Mouse (Mus musculus): ENCODE data around the gene Prickle1. TPM values are rescaled to one million over a fixed set of nuclear protein-coding genes. Genes with fewer than 3 reads are reported as not detected.

Gene Prickle1
- total and polyA plus RNA-seq, 2 experiments from 2014 or later = 15.1 to 15.6 TPM

DNA sequence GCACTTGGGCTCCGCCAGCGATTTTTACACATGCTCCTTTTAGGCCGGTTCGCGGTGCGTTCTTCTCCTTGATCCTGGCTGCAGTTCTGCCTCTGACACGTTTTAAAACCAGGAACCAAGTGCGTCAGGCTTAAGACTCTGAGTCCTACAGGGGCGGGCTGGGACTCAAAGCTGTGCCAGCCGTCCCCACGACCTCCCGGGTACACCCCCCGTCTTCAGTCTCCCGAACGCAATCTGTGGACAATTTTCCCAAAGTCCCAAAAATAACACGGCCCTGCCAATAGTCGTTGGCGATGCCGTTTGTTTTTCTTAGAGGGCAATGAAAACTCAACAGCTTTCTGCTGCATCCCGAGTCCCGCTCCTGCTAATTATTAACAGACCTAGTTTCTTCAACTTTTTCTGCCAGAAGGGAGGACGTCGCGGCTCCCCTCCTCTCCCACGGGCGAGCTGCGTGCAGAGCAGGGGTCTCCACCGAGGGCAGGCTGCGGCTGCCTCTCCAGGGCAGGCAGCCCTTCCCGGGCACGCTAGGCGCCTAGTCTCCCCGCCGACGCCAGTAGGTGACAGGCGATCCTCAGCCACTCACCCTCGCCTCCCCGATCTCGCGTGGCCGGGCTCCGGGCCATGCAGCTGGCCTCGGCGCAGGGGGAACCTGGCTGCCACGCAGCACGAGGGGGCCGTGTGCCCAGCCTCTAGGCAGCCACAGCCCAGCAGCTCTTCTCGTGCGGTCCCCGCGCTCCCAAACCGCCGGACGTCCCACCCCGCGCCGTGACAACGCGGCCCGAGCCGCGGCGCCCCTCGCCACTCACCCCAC is 598 bp downstream of the Prickle1 start:
- Histone ChIP-seq H3K4me2 (ENCODE audit: low read depth) (peak overlapping the region; percentile 90), H3K9ac (peak overlapping the region; percentile 82), H3K9me3 (ENCODE audit: low read length) (no peaks in the 10 kb centered on the region), H3K4me3 (ENCODE audit: low read depth, low read length) (peak overlapping the region; percentile 84), H3K4me1 (ENCODE audit: insufficient read depth) (peaks cover 8% of the 10 kb centered on the region; the same call in 1 of the 2 replicates), H3K27ac (ENCODE audit: low read depth, low read length) (peak overlapping the region; percentile 84), H3K27me3 (ENCODE audit: insufficient read depth, low read length) (peaks cover 4% of the 10 kb centered on the region; the same call in 1 of the 2 replicates), H3K36me3 (ENCODE audit: insufficient read depth) (no peaks in the 10 kb centered on the region)
- DNase-seq = peak; percentile 69
- peak; percentile 36 for TF ChIP-seq CTCF (IDR thresholded peaks at IDR 0.05; ENCODE audit: low read depth)
- WGBS = 2% methylated on average over 61 of the region's 64 CpGs
- ATAC-seq = peak; percentile 79

DNA sequence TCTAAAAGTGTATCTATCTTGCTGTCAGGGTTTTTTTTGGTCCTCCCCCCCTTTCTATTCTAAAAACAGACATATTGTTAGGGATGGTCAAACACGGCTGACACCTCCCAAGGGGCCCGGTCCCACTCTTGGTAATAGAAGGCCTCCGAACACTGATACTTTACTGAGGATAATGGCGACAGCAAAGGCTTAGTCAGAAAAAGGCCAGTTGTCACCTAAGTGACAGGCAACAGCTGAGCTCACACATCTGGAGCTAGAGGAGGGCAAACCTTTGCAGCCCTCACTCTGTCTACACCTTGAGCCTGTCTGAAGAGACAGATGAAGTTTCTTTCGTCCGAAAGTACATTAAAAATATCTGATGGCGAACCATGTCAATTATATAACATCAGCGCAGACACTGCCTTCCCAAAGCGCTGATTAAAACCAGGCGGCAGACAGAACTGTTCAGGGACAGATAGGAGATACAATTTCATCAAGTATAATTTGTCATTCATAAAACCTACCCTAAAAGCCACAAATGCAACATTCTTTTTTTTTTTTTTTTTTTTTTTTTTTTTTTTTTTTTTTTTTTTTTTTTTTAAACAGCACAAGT is 1.3 kb downstream of the Prickle1 start:
- ATAC-seq (no peak), DNase-seq (no peak)
- Histone ChIP-seq H3K27me3 (ENCODE audit: insufficient read depth, low read length) (peaks cover 4% of the 10 kb centered on the region; the same call in 1 of the 2 replicates), H3K27ac (ENCODE audit: low read depth, low read length) (no peak overlapping the region), H3K4me3 (ENCODE audit: low read depth, low read length) (peak overlapping the region; percentile 84), H3K4me1 (ENCODE audit: insufficient read depth) (peaks cover 8% of the 10 kb centered on the region; the same call in 1 of the 2 replicates), H3K4me2 (ENCODE audit: low read depth) (peak overlapping the region; percentile 90), H3K9ac (peak overlapping the region; percentile 82), H3K36me3 (ENCODE audit: insufficient read depth) (no peaks in the 10 kb centered on the region), H3K9me3 (ENCODE audit: low read length) (no peaks in the 10 kb centered on the region)
- TF ChIP-seq CTCF (IDR thresholded peaks at IDR 0.05; ENCODE audit: low read depth) = no peak
- WGBS = 30% methylated on average over 10 of the region's 10 CpGs

GRCm38 (mm10) chr15:93592596-93592995 is 3.1 kb downstream of the Prickle1 start:
- Histone ChIP-seq H3K4me1 (ENCODE audit: insufficient read depth) (peaks cover 8% of the 10 kb centered on the region; the same call in 1 of the 2 replicates), H3K27me3 (ENCODE audit: insufficient read depth, low read length) (peaks cover 4% of the 10 kb centered on the region; the same call in 1 of the 2 replicates), H3K27ac (ENCODE audit: low read depth, low read length) (no peak overlapping the region), H3K4me2 (ENCODE audit: low read depth) (peak overlapping the region; percentile 21; the same call in 1 of the 2 replicates), H3K36me3 (ENCODE audit: insufficient read depth) (no peaks in the 10 kb centered on the region), H3K9ac (no peak overlapping the region), H3K9me3 (ENCODE audit: low read length) (no peaks in the 10 kb centered on the region), H3K4me3 (ENCODE audit: low read depth, low read length) (no peak overlapping the region)
- no peak for ATAC-seq
- no peak for DNase-seq
- 84% methylated on average over 3 of the region's 3 CpGs for WGBS
- no peak for TF ChIP-seq CTCF (IDR thresholded peaks at IDR 0.05; ENCODE audit: low read depth)

DNA sequence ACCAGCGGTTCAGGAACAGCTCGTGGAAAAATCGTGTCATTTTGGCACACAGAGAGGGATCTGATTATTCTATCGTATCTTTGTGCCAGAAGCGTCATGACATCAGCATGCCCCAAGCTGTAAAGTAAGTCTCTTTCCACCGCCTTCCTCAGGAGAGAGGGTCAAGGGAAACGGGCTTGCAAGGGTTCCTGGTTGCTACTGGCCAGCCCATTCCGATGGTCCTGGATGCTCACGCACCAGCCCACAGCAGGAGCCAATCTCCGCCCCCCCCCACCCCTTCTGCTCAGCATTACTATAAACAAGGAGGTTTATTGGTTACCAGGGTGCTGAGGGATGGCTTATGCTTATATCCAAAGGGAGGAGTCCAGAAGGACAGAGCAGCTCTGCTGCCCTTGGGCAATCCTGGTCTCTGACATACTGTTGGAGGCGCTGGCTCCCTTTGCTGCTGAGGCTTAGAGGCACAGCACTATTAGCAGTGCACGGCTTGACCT is 3.8 kb downstream of the Prickle1 start:
- Histone ChIP-seq H3K4me2 (ENCODE audit: low read depth) (peak overlapping the region; percentile 59), H3K9ac (peak overlapping the region; percentile 40), H3K4me1 (ENCODE audit: insufficient read depth) (peaks cover 8% of the 10 kb centered on the region; the same call in 1 of the 2 replicates), H3K27me3 (ENCODE audit: insufficient read depth, low read length) (peaks cover 4% of the 10 kb centered on the region; the same call in 1 of the 2 replicates), H3K27ac (ENCODE audit: low read depth, low read length) (peak overlapping the region; percentile 15; the same call in 1 of the 2 replicates), H3K36me3 (ENCODE audit: insufficient read depth) (no peaks in the 10 kb centered on the region), H3K9me3 (ENCODE audit: low read length) (no peaks in the 10 kb centered on the region), H3K4me3 (ENCODE audit: low read depth, low read length) (peak overlapping the region; percentile 32)
- DNase-seq (peak; percentile 39), ATAC-seq (no peak)
- peak; percentile 29; the same call in 1 of the 2 replicates for TF ChIP-seq CTCF (IDR thresholded peaks at IDR 0.05; ENCODE audit: low read depth)
- 6% methylated on average over 12 of the region's 12 CpGs for WGBS

GRCm38 (mm10) chr15:93591371-93591770 is 4.3 kb downstream of the Prickle1 start:
- Histone ChIP-seq H3K27me3 (ENCODE audit: insufficient read depth, low read length) (no peaks in the 10 kb centered on the region), H3K9ac (peak overlapping the region; percentile 40), H3K4me3 (ENCODE audit: low read depth, low read length) (peak overlapping the region; percentile 32), H3K27ac (ENCODE audit: low read depth, low read length) (peak overlapping the region; percentile 15; the same call in 1 of the 2 replicates), H3K4me1 (ENCODE audit: insufficient read depth) (peaks cover 8% of the 10 kb centered on the region; the same call in 1 of the 2 replicates), H3K4me2 (ENCODE audit: low read depth) (peak overlapping the region; percentile 59), H3K36me3 (ENCODE audit: insufficient read depth) (no peaks in the 10 kb centered on the region), H3K9me3 (ENCODE audit: low read length) (no peaks in the 10 kb centered on the region)
- TF ChIP-seq CTCF (IDR thresholded peaks at IDR 0.05; ENCODE audit: low read depth) = peak; percentile 17; the same call in 1 of the 2 replicates
- DNase-seq (no peak), ATAC-seq (no peak)
- 17% methylated on average over 7 of the region's 7 CpGs for WGBS

DNA sequence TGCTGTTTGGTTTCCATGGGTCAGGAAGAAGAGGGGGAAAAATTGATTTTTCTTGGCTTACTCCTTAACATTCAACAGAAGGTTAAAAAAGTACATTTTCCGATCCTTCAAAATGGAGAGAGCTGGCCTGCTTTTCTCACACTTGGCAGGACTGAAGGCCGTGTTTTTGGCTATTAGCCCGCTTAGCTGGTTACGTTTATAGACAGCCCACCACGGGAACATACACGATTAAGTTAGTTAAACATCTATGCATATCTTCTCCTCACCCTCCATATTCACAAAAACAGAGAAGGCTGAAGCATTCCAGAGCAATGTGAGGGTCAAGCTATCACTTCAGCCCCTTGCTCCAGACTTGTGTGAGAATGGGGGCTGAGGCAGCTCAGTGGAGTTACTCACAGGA is 7.3 kb downstream of the Prickle1 start:
- no peak for TF ChIP-seq CTCF (IDR thresholded peaks at IDR 0.05; ENCODE audit: low read depth)
- ATAC-seq (no peak), DNase-seq (no peak)
- no peaks in the 10 kb centered on the region for H3K36me3 ChIP-seq (ENCODE audit: insufficient read depth)
- 73% methylated on average over 6 of the region's 6 CpGs for WGBS
- no peaks in the 10 kb centered on the region for H3K9me3 ChIP-seq (ENCODE audit: low read length)
- H3K27ac ChIP-seq (ENCODE audit: low read depth, low read length) = no peak overlapping the region
- no peak overlapping the region for H3K4me3 ChIP-seq (ENCODE audit: low read depth, low read length)
- H3K27me3 ChIP-seq (ENCODE audit: insufficient read depth, low read length) = no peaks in the 10 kb centered on the region
- H3K4me2 ChIP-seq (ENCODE audit: low read depth) = no peak overlapping the region
- H3K4me1 ChIP-seq (ENCODE audit: insufficient read depth) = peaks cover 8% of the 10 kb centered on the region; the same call in 1 of the 2 replicates
- no peak overlapping the region for H3K9ac ChIP-seq

Measured in forebrain, postnatal 0 days (tissue).